Mouse (Mus musculus) thymus, adult 2 months (tissue): ENCODE measurements around the gene Ptpn1.

Experiments used
- CTCF ChIP-seq: fragments of 200-500 bp; IDR thresholded peaks from 2 replicates; pipeline ENCODE4 v1.5.1; 2012; ENCODE audit warnings: mild to moderate bottlenecking, control low read depth, low read length, moderate library complexity, borderline replicate concordance; ENCODE audit not compliant: control insufficient read depth, poor library complexity, insufficient read depth; ENCODE audit errors: extremely low read depth
- POLR2A ChIP-seq: fragments of 200-500 bp; IDR thresholded peaks from 2 replicates; pipeline ENCODE4 v1.6.1; 2012; ENCODE audit warnings: mild to moderate bottlenecking, low read length, control low read depth, moderate library complexity; ENCODE audit not compliant: control insufficient read depth, poor library complexity, insufficient read depth; ENCODE audit errors: extremely low read depth

DNA sequence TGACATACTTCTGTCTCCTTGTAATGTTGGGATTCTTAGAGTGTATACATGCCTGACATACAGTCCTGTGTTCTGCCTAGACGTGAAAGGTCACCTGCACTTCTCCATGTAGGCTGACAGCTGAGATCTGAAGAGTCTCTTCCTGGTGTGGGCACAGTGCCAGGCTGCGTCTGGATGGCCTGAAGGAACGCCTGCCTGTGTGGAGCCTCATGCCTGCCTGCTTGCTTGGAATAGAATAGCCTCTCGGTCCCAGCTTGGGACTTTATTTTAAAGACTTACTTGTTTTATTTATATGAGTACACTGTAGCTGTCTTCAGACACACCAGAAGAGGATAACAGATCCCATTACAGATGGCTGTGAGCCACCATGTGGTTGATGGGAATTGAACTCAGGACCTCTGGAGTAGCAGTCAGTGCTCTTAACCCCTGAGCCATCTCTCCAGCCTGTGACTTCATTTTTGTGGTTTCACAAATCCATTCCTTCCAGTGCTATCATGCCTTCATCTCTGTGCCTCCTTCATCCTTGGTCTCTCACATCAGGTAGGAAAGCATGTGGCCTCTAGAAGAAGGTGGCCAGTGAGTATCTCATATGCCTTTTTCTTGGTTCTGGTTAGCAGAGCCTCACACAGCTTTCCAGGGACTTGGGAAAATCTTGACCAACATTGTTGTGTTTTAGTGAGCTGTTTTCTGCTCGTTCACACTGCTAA lies 26.4 kb downstream of the Ptpn1 start:
- TF ChIP-seq POLR2A (no peak), CTCF (no peak)
